Mouse (Mus musculus) ES-Bruce4 (cell line): ENCODE measurements around the gene Myh1.

Experiments
- CTCF ChIP-seq: IDR thresholded peaks from one replicate; pipeline ENCODE4 v1.8.1; 2011; ENCODE audit warnings: low read depth, low read length
- POLR2A ChIP-seq: IDR thresholded peaks from one replicate; pipeline ENCODE4 v1.8.1; 2011; ENCODE audit warnings: low read length; ENCODE audit not compliant: insufficient read depth

- no peak for TF ChIP-seq POLR2A
- no peak for TF ChIP-seq CTCF
Observed at GRCm38 (mm10) chr11:67228731-67229130, 28.9 kb downstream of the Myh1 start.
